Mouse (Mus musculus) bone marrow, adult 2 months (tissue): Measurements from ENCODE around the gene Ctsl.

Experiments
- CTCF ChIP-seq: fragments of 200-500 bp; IDR thresholded peaks from 2 replicates; pipeline ENCODE4 v1.5.1; 2011; ENCODE audit warnings: low read length, control low read depth; ENCODE audit not compliant: control insufficient read depth, insufficient read depth
- POLR2A ChIP-seq: fragments of 200-500 bp; IDR thresholded peaks from 2 replicates; pipeline ENCODE4 v1.6.1; 2011; ENCODE audit warnings: low read depth, mild to moderate bottlenecking, control low read depth, low read length, borderline replicate concordance; ENCODE audit not compliant: control insufficient read depth

GRCm38 (mm10) chr13:64399906-64400305, 29.2 kb upstream of the Ctsl start:
- no peak for TF ChIP-seq POLR2A
- no peak for TF ChIP-seq CTCF
